Mouse (Mus musculus) olfactory bulb, adult 2 months (tissue): ENCODE measurements around the gene Rtkn2. TPM values are rescaled to one million over a fixed set of nuclear protein-coding genes. Genes with fewer than 3 reads are reported as not detected.

Experiments used
- H3K27ac ChIP-seq: fragments of 200-500 bp; 2 replicates; pipeline ENCODE4 v1.5.1; 2012; ENCODE audit warnings: low read depth, low read length; ENCODE audit not compliant: insufficient read depth
- H3K4me1 ChIP-seq: fragments of 200-500 bp; 2 replicates; pipeline ENCODE4 v1.6.1; 2012; ENCODE audit warnings: low read length; ENCODE audit not compliant: control insufficient read depth, insufficient read depth
- H3K4me3 ChIP-seq: fragments of 200-500 bp; 2 replicates; pipeline ENCODE4 v1.5.1; 2012; ENCODE audit warnings: mild to moderate bottlenecking, low read depth, low read length, moderate library complexity; ENCODE audit not compliant: insufficient read depth
- CTCF ChIP-seq: fragments of 200-500 bp; IDR thresholded peaks from 2 replicates; pipeline ENCODE4 v1.5.1; 2012; ENCODE audit warnings: low read depth, mild to moderate bottlenecking, low read length, moderate library complexity; ENCODE audit not compliant: insufficient read depth
- POLR2A ChIP-seq: fragments of 200-500 bp; IDR thresholded peaks from 2 replicates; pipeline ENCODE4 v1.6.1; 2012; ENCODE audit warnings: mild to moderate bottlenecking, low read depth, low read length, moderate library complexity; ENCODE audit not compliant: insufficient read depth
- WGBS: fragments of 180-500 bp; shearing (Covaris S2); methylation state at CpG from one replicate; pipeline ENCODE4 v1.1.7; 2018; 5-methylcytosine and 5-hydroxymethylcytosine counted together
- polyA plus RNA-seq: library from polyadenylated mRNA; stranded (reverse); fragments of >200 nt; gene quantifications from 2 replicates; pipeline ENCODE4 v1.2.4, GENCODE M21; 2012; ENCODE audit warnings: low replicate concordance; ENCODE audit not compliant: missing spikeins, insufficient read depth, insufficient read length

Gene Rtkn2
- polyA plus RNA-seq, 1 experiment, result not detected

- Histone ChIP-seq H3K27ac (no peak overlapping the region), H3K4me3 (no peak overlapping the region), H3K4me1 (0 out of 2 replicates have a peak, but pooled peaks cover 5% of the 10 kb centered on the region)
- WGBS, result 53% methylated on average over 8 of the region's 8 CpGs
- TF ChIP-seq POLR2A, result no peak
- TF ChIP-seq CTCF, result no peak
Measured at GRCm38 (mm10) chr10:68044864-68045263, 65.5 kb downstream of the Rtkn2 start.

DNA sequence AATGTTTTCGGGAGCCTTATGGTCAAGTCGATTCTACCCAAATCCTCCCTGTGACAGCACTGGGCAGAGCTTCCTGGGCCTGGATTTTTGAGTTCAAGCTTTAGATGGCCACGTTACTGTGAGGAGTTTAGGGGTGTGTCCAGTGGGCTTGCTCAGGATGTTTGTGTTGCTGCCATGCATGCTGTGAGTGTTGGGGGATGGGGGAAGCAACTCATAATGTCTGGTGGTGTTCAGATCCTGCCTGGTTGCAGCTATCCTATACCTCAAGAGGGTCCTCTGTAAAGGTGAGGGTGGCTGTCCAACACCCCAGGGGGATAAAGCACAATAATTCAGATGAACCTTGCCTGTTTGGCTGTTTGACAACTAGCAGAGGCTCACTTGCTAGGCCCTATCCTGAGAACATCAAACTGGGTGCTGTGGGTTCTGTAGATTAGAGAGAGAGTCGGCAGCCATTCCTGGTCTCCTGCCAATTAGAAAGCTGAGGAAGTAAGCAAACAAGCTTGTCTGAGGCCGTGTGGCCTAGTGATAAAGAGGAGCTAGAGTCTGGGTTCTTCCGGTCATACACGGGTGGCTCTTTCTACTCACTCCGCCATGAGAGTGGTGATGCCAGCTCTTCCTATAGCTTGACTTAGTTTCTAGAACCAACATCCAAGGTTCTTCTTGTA, 69.4 kb downstream of the Rtkn2 start:
- H3K4me3 ChIP-seq, result no peak overlapping the region
- H3K27ac ChIP-seq, result no peak overlapping the region
- TF ChIP-seq POLR2A (no peak), CTCF (no peak)
- no peaks in the 10 kb centered on the region for H3K4me1 ChIP-seq
- whole genome bisulfite sequencing, result 90% methylated on average over 8 of the region's 8 CpGs

GRCm38 (mm10) chr10:68050882-68051281, 71.5 kb downstream of the Rtkn2 start:
- no peak overlapping the region for H3K27ac ChIP-seq
- 94% methylated on average over 13 of the region's 13 CpGs for WGBS
- TF ChIP-seq POLR2A (no peak), CTCF (no peak)
- no peaks in the 10 kb centered on the region for H3K4me1 ChIP-seq
- H3K4me3 ChIP-seq, result no peak overlapping the region

DNA sequence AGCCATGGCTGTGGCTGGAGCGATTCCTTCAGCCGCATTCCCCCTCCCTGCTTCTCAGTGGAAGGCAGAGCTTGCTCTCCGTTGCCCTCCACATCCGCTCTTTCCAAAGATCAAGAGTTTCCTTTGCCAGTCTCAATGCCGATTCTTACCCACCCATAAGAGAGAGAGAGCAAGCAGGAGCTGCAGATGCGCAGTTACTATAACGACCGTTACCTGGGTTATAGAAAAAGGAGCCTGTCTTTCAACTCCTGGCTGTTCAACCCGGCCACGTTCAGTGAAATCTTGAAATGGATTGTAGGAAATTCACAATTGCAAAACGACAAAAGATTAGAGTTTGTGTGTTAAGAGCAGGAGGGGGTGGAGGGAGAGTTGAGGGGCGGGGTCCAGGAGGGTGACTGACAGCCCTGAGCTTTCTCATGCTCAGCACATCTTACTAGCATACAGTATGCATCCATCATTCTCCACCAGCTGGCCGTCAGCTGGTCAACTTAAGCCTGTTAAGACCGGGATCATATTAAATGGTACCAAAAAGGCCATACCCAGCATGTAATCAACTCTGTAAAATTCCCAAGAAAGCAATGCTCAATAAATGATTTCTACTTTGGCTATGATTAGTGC, 72.1 kb downstream of the Rtkn2 start:
- 89% methylated on average over 14 of the region's 14 CpGs for WGBS
- no peak for TF ChIP-seq POLR2A
- no peak for TF ChIP-seq CTCF
- Histone ChIP-seq H3K27ac (no peak overlapping the region), H3K4me3 (no peak overlapping the region), H3K4me1 (no peaks in the 10 kb centered on the region)

- no peak for TF ChIP-seq POLR2A
- no peak for TF ChIP-seq CTCF
- WGBS, result 90% methylated on average over 8 of the region's 8 CpGs
- H3K27ac ChIP-seq, result no peak overlapping the region
- H3K4me1 ChIP-seq, result no peaks in the 10 kb centered on the region
- H3K4me3 ChIP-seq, result no peak overlapping the region
Measured at GRCm38 (mm10) chr10:68052307-68052706, 72.9 kb downstream of the Rtkn2 start.

DNA sequence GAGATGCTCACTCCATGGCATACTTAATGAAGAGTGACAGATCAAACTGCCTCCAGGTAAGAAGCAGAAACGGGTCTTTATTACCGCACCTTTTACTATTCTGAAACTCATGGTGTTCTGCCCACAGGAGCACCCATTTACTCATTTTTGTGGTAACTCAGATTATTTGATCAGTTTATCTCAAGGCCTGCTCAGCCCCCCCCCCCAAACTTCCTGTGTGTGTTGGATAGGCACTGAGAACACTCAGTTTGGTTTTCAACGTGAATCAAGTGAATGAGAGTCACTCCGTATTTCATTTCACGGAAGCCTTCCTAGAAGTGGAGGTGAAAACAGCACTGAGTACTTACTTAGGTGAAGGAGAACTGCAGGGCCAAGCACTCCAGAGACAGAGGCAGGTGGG, 74.8 kb downstream of the Rtkn2 start:
- Histone ChIP-seq H3K27ac (no peak overlapping the region), H3K4me1 (no peaks in the 10 kb centered on the region), H3K4me3 (no peak overlapping the region)
- no peak for TF ChIP-seq CTCF
- no peak for TF ChIP-seq POLR2A
- 96% methylated on average over 5 of the region's 5 CpGs for WGBS

GRCm38 (mm10) chr10:68054706-68055105, 75.3 kb downstream of the Rtkn2 start:
- TF ChIP-seq POLR2A (no peak), CTCF (no peak)
- no peaks in the 10 kb centered on the region for H3K4me1 ChIP-seq
- WGBS, result 75% methylated on average over 6 of the region's 6 CpGs
- H3K27ac ChIP-seq, result no peak overlapping the region
- H3K4me3 ChIP-seq, result no peak overlapping the region

GRCm38 (mm10) chr10:68057841-68058240, 78.5 kb downstream of the Rtkn2 start:
- no peak for TF ChIP-seq CTCF
- no peak for TF ChIP-seq POLR2A
- H3K4me3 ChIP-seq, result no peak overlapping the region
- 96% methylated on average over 3 of the region's 3 CpGs for WGBS
- no peak overlapping the region for H3K27ac ChIP-seq
- peaks cover 2% of the 10 kb centered on the region; the same call in 1 of the 2 replicates for H3K4me1 ChIP-seq

DNA sequence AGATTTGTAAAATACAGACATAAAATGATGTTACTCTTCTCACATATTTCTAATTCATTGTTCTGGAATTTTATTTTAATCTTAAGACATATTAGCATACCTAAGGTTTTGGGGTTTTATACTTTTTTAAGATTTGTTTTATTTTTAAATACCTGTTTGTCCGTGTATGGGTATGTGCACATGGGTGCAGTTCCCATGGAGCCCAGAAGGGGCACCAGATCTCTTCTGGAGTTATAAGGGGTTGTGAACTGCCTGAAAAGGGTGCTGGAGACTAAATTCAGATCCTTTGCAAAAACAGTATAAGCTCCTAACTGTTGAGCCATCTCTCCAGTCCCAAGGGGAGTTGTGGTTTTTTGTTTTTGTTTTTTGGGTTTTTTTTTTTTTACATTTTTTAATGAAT, 79.0 kb downstream of the Rtkn2 start:
- H3K4me1 ChIP-seq, result peaks cover 2% of the 10 kb centered on the region; the same call in 1 of the 2 replicates
- H3K4me3 ChIP-seq, result no peak overlapping the region
- TF ChIP-seq POLR2A (no peak), CTCF (no peak)
- WGBS, result 98% methylated on average over 1 of the region's 1 CpGs
- no peak overlapping the region for H3K27ac ChIP-seq
